ENCODE assay signal across 14 mouse cellular contexts in genomic region chr3:69525072-69525529, GRCm38 (mm10).
DNase-seq lines count a peak whose midpoint lies in the region; ATAC-seq and TF ChIP-seq lines count a peak whose summit lies in the region.
"Had no signal": no experiment of that assay in that cellular context is flagged by ENCODE, and none has a peak within 500 bp of the region (broad histone marks: within the 10 kb centered on the region; RNA-seq: fewer than 3 reads in every experiment).

No protein-coding gene starts in this region.

- no peak for TF ChIP-seq POLR2A in olfactory bulb, adult 2 months (IDR thresholded peaks at IDR 0.05; ENCODE audit: insufficient read depth, low read depth, low read length)

- H3K4me2 ChIP-seq in kidney, embryonic 16.5 days (replicated peaks; ENCODE audit: low read depth, low read length): no peak overlapping the region
- H3K4me2 ChIP-seq in stomach, embryonic 14.5 days (replicated peaks; ENCODE audit: low read depth, low read length): no peak overlapping the region
- H3K4me2 ChIP-seq in stomach, postnatal 0 days (replicated peaks; ENCODE audit: low read depth): no peak overlapping the region
- H3K4me2 ChIP-seq in embryonic facial prominence, embryonic 14.5 days (ENCODE audit: low read depth, low read length): no peak overlapping the region
- H3K4me2 ChIP-seq: midbrain, embryonic 13.5 days had no signal

- H3K27me3 ChIP-seq in kidney, embryonic 16.5 days (ENCODE audit: insufficient read depth, low read length): no peaks in the 10 kb centered on the region
- no peaks in the 10 kb centered on the region for H3K27me3 ChIP-seq in stomach, embryonic 14.5 days (ENCODE audit: control insufficient read depth, insufficient read depth, low read length)
- H3K27me3 ChIP-seq in stomach, postnatal 0 days (ENCODE audit: control insufficient read depth, insufficient read depth, low read length): no peaks in the 10 kb centered on the region
- no peaks in the 10 kb centered on the region for H3K27me3 ChIP-seq in embryonic facial prominence, embryonic 14.5 days (replicated peaks; ENCODE audit: control insufficient read depth, insufficient read depth, low read length)
- H3K27me3 ChIP-seq in midbrain, embryonic 10.5 days (ENCODE audit: low read depth, poor library complexity, severe bottlenecking): no peaks in the 10 kb centered on the region
- H3K27me3 ChIP-seq: midbrain, embryonic 13.5 days had no signal

- TF ChIP-seq CTCF in stomach, postnatal 0 days (IDR thresholded peaks at IDR 0.05; ENCODE audit: low read depth): no peak
- TF ChIP-seq CTCF in olfactory bulb, adult 2 months (IDR thresholded peaks at IDR 0.05; ENCODE audit: insufficient read depth, low read depth, low read length): no peak

- H3K36me3 ChIP-seq in kidney, embryonic 16.5 days (ENCODE audit: insufficient read depth, low read length): no peaks in the 10 kb centered on the region
- no peaks in the 10 kb centered on the region for H3K36me3 ChIP-seq in stomach, embryonic 14.5 days (ENCODE audit: control insufficient read depth, insufficient read depth, low read length)
- no peaks in the 10 kb centered on the region for H3K36me3 ChIP-seq in stomach, postnatal 0 days (ENCODE audit: control insufficient read depth, insufficient read depth, low read length)
- no peaks in the 10 kb centered on the region for H3K36me3 ChIP-seq in embryonic facial prominence, embryonic 14.5 days (ENCODE audit: control insufficient read depth, insufficient read depth, low read length)
- peaks cover 3% of the 10 kb centered on the region; the same call in 1 of the 2 replicates for H3K36me3 ChIP-seq in midbrain, embryonic 10.5 days
- H3K36me3 ChIP-seq: midbrain, embryonic 13.5 days had no signal

- H3K4me3 ChIP-seq in kidney, embryonic 16.5 days (ENCODE audit: low read length): no peak overlapping the region
- no peak overlapping the region for H3K4me3 ChIP-seq in stomach, embryonic 14.5 days (ENCODE audit: low read depth, low read length)
- no peak overlapping the region for H3K4me3 ChIP-seq in stomach, postnatal 0 days (ENCODE audit: low read depth, low read length)
- H3K4me3 ChIP-seq in embryonic facial prominence, embryonic 14.5 days (ENCODE audit: low read depth, low read length): no peak overlapping the region
- no peak overlapping the region for H3K4me3 ChIP-seq in olfactory bulb, adult 2 months (ENCODE audit: insufficient read depth, low read depth, low read length)
- no peak overlapping the region for H3K4me3 ChIP-seq in midbrain, embryonic 10.5 days
- H3K4me3 ChIP-seq: erythroblast, embryonic 14.5 days; midbrain, embryonic 13.5 days had no signal

- TF ChIP-seq EP300 in stomach, postnatal 0 days (optimal IDR thresholded peaks at IDR 0.05): no peak

- no peaks in the 10 kb centered on the region for H3K4me1 ChIP-seq in kidney, embryonic 16.5 days (ENCODE audit: insufficient read depth, low read length)
- H3K4me1 ChIP-seq in stomach, embryonic 14.5 days (ENCODE audit: control insufficient read depth, insufficient read depth, low read length): 0 out of 2 replicates have a peak, but pooled peaks cover 7% of the 10 kb centered on the region
- H3K4me1 ChIP-seq in stomach, postnatal 0 days (replicated peaks; ENCODE audit: control insufficient read depth, insufficient read depth): no peaks in the 10 kb centered on the region
- peaks cover 5% of the 10 kb centered on the region for H3K4me1 ChIP-seq in embryonic facial prominence, embryonic 14.5 days (ENCODE audit: control insufficient read depth, insufficient read depth, low read length)
- H3K4me1 ChIP-seq in olfactory bulb, adult 2 months (ENCODE audit: control insufficient read depth, insufficient read depth, low read length): peaks cover 12% of the 10 kb centered on the region
- peaks cover 7% of the 10 kb centered on the region for H3K4me1 ChIP-seq in midbrain, embryonic 10.5 days

- H3K9me3 ChIP-seq in kidney, embryonic 16.5 days (ENCODE audit: low read length): no peaks in the 10 kb centered on the region
- no peaks in the 10 kb centered on the region for H3K9me3 ChIP-seq in stomach, embryonic 14.5 days (ENCODE audit: control insufficient read depth, low read depth, low read length)
- no peaks in the 10 kb centered on the region for H3K9me3 ChIP-seq in stomach, postnatal 0 days (ENCODE audit: control insufficient read depth, low read length)
- H3K9me3 ChIP-seq in embryonic facial prominence, embryonic 14.5 days (ENCODE audit: control insufficient read depth, low read length): no peaks in the 10 kb centered on the region
- peaks cover 7% of the 10 kb centered on the region; the same call in 1 of the 2 replicates for H3K9me3 ChIP-seq in midbrain, embryonic 10.5 days (replicated peaks)
- H3K9me3 ChIP-seq: midbrain, embryonic 13.5 days had no signal

- no peak overlapping the region for H3K27ac ChIP-seq in kidney, embryonic 16.5 days (ENCODE audit: low read length)
- 0 out of 2 replicates have a peak overlapping the region, but pooled peaks have one; percentile 21 for H3K27ac ChIP-seq in stomach, embryonic 14.5 days (ENCODE audit: low read length)
- H3K27ac ChIP-seq in stomach, postnatal 0 days (replicated peaks): no peak overlapping the region
- H3K27ac ChIP-seq in embryonic facial prominence, embryonic 14.5 days (replicated peaks; ENCODE audit: low read depth, low read length): no peak overlapping the region
- H3K27ac ChIP-seq in olfactory bulb, adult 2 months (ENCODE audit: insufficient read depth, low read depth, low read length): peak overlapping the region; percentile 82
- no peak overlapping the region for H3K27ac ChIP-seq in midbrain, embryonic 10.5 days (replicated peaks)
- H3K27ac ChIP-seq: kidney, postnatal 0 days; midbrain, embryonic 13.5 days had no signal

- DNase-seq in kidney, postnatal 14 days: peak; percentile 21
- no peak for DNase-seq in stomach, postnatal 0 days (ENCODE audit: low spot score)
- peak; percentile 72 for DNase-seq in embryonic facial prominence, embryonic 14.5 days (ENCODE audit: low spot score)
- DNase-seq in spleen, postnatal 10 days (ENCODE audit: low spot score in 2 of 2): no peak
- no peak for DNase-seq in midbrain, embryonic 10.5 days (ENCODE audit: low spot score)
- DNase-seq: cerebellum, postnatal 36 days; lung, adult 2 months; thymus, postnatal 36 days had no signal

- H3K9ac ChIP-seq in kidney, embryonic 16.5 days (replicated peaks; ENCODE audit: low read length): no peak overlapping the region
- no peak overlapping the region for H3K9ac ChIP-seq in stomach, embryonic 14.5 days (replicated peaks; ENCODE audit: low read depth, low read length)
- no peak overlapping the region for H3K9ac ChIP-seq in stomach, postnatal 0 days (ENCODE audit: low read length)
- H3K9ac ChIP-seq in embryonic facial prominence, embryonic 14.5 days (ENCODE audit: low read depth, low read length): no peak overlapping the region
- H3K9ac ChIP-seq: midbrain, embryonic 13.5 days had no signal

- ATAC-seq in kidney, embryonic 16.5 days (ENCODE audit: low FRiP score, low TSS enrichment): no peak
- ATAC-seq in stomach, embryonic 14.5 days (ENCODE audit: insufficient number of reproducible peaks, insufficient read depth, low FRiP score, low read depth): no peak
- no peak for ATAC-seq in stomach, postnatal 0 days (ENCODE audit: low FRiP score, low TSS enrichment)
- no peak for ATAC-seq in embryonic facial prominence, embryonic 14.5 days (ENCODE audit: low read depth)
- ATAC-seq: midbrain, embryonic 13.5 days had no signal

- 58% methylated on average over 8 of the region's 8 CpGs for WGBS in kidney, embryonic 16.5 days
- WGBS in stomach, embryonic 14.5 days: 63% methylated on average over 8 of the region's 8 CpGs
- 58% methylated on average over 8 of the region's 8 CpGs for WGBS in stomach, postnatal 0 days
- WGBS in embryonic facial prominence, embryonic 14.5 days: 39% methylated on average over 8 of the region's 8 CpGs
- WGBS in olfactory bulb, adult 2 months: 25% methylated on average over 8 of the region's 8 CpGs
- WGBS in midbrain, embryonic 10.5 days: 83% methylated on average over 8 of the region's 8 CpGs

Comparison
In these comparisons a context has a peak if more than half of its experiments do, and no peak if none do; other contexts are left out.
1. H3K27ac ChIP-seq: peak in stomach, embryonic 14.5 days (single experiment) and olfactory bulb, adult 2 months (single experiment); none in kidney, embryonic 16.5 days (single experiment), stomach, postnatal 0 days (single experiment), embryonic facial prominence, embryonic 14.5 days (single experiment) and midbrain, embryonic 10.5 days (single experiment).
2. DNase-seq: peak in kidney, postnatal 14 days (single experiment) and embryonic facial prominence, embryonic 14.5 days (single experiment); none in stomach, postnatal 0 days (single experiment), spleen, postnatal 10 days (0 of 2) and midbrain, embryonic 10.5 days (single experiment).